Mouse (Mus musculus): ENCODE measurements at regions not wholly inside any gene's neighbourhood (a gene's known extent, or its start where the extent isn't known, plus 50 kb on each side); places are given as distances from the start of the nearest gene placed in this dataset.
A peak's percentile ranks its signal among the peaks of the same experiment; 100 is the strongest.

DNA sequence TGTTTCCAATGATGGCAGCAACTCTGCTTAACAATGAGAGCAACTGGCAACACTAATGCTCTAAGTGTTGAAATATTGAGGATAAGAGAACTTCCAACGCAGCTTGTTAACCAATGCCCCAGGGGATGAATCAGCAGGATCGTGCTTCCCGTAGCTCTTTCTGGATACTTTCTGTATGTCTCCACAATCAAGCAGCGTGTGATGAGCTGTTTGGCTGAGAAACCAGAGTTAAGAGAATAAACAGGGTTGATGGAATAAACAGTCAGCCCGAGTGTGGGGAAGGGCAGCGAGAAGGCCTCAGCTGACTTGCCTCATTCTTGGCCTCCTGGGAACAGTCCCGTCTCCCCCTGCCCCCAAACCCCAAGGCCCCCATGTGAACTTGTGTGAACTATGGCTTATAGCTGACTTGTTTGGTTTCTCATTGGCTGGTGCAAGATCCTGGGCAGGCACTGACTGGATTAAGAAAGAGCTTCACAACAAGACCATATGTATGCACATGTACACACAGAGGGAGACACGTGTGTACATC, 264.6 kb upstream of the Rnaseh2b start:
- Histone ChIP-seq H3K4me1 (no peaks in the 10 kb centered on the region), H3K27ac (no peak overlapping the region), H3K27me3 (no peaks in the 10 kb centered on the region), H3K9me3 (no peaks in the 10 kb centered on the region), H3K9ac (no peak overlapping the region), H3K4me3 (no peak overlapping the region), H3K36me3 (no peaks in the 10 kb centered on the region), H3K4me2 (no peak overlapping the region)
- ATAC-seq (ENCODE audit: insufficient number of reproducible peaks, low FRiP score, low TSS enrichment, low read depth): no peak
- 61% methylated on average over 8 of the region's 8 CpGs for WGBS

DNA sequence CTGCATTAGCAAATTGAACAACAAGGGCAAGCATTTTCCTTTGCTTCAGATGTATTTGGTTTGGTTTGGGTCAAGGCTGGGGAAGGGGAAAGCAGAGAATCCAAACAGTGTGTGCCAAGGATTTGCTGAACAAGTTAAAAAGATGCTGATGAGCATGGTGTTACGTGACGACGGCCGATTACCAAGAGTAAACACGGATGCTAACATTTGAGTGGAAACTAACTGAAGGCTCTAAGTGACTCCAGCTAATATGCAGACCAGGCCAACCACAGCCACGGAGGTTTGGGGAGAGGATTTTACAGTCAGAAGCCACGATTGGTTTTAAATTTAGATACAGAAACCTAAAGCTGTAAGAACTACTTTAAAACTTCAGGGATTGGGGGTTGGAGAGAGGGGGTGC, 262.3 kb upstream of the Rnaseh2b start:
- Histone ChIP-seq H3K36me3 (no peaks in the 10 kb centered on the region), H3K27ac (no peak overlapping the region), H3K4me1 (peaks cover 7% of the 10 kb centered on the region), H3K4me2 (no peak overlapping the region), H3K9me3 (no peaks in the 10 kb centered on the region), H3K27me3 (no peaks in the 10 kb centered on the region), H3K4me3 (no peak overlapping the region), H3K9ac (no peak overlapping the region)
- 61% methylated on average over 7 of the region's 7 CpGs for WGBS
- ATAC-seq (ENCODE audit: insufficient number of reproducible peaks, low FRiP score, low TSS enrichment, low read depth): no peak

DNA sequence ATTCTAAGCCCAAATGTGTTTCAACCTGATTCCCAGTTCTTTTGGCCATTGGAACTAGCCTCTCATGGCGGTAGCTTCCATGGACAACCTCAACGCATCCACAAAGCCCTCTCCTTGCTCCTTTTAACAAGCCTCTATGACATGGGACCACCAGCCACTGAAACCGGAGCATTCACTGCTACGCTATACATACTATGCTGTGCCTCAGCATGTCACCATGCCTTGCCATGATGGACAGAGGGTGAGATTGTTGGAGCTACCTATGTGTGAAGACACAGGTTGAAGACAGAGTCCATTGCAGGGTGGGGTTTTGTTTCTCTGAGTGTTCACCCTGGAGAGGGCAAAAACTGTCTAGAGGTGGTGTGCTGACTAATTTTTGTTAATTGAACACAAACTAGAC, 258.7 kb upstream of the Rnaseh2b start:
- WGBS: 96% methylated on average over 4 of the region's 4 CpGs
- Histone ChIP-seq H3K4me1 (peaks cover 13% of the 10 kb centered on the region), H3K9me3 (no peaks in the 10 kb centered on the region), H3K4me3 (no peak overlapping the region), H3K27me3 (no peaks in the 10 kb centered on the region), H3K9ac (no peak overlapping the region), H3K27ac (no peak overlapping the region), H3K36me3 (no peaks in the 10 kb centered on the region), H3K4me2 (no peak overlapping the region)
- no peak for ATAC-seq (ENCODE audit: insufficient number of reproducible peaks, low FRiP score, low TSS enrichment, low read depth)

DNA sequence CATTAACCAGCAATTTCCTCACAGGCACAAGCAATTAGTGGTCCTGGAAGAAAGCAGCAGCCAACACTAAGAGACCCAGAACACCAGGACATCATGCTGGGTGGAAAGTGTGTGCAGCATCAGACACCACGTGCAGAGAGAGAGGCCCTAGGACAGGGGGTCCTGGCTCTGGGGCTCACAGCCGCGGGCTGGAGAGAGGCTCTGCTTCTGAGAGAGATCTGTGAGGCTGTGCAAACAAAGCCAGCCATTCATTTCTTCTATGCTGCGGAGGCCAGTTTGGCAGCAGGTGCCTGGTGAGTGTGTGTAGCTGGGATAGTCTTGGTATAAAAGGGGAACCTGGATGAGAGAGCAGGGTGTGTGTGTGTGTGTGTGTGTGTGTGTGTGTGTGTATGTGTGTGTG, 257.7 kb upstream of the Rnaseh2b start:
- H3K36me3 ChIP-seq: no peaks in the 10 kb centered on the region
- peak overlapping the region; percentile 8; the same call in 1 of the 2 replicates for H3K27ac ChIP-seq
- peak; percentile 30; the same call in 1 of the 2 replicates for ATAC-seq (ENCODE audit: insufficient number of reproducible peaks, low FRiP score, low TSS enrichment, low read depth)
- H3K27me3 ChIP-seq: no peaks in the 10 kb centered on the region
- WGBS: 32% methylated on average over 4 of the region's 4 CpGs
- no peak overlapping the region for H3K4me2 ChIP-seq
- H3K9ac ChIP-seq: no peak overlapping the region
- peaks cover 13% of the 10 kb centered on the region for H3K4me1 ChIP-seq
- no peaks in the 10 kb centered on the region for H3K9me3 ChIP-seq
- no peak overlapping the region for H3K4me3 ChIP-seq

DNA sequence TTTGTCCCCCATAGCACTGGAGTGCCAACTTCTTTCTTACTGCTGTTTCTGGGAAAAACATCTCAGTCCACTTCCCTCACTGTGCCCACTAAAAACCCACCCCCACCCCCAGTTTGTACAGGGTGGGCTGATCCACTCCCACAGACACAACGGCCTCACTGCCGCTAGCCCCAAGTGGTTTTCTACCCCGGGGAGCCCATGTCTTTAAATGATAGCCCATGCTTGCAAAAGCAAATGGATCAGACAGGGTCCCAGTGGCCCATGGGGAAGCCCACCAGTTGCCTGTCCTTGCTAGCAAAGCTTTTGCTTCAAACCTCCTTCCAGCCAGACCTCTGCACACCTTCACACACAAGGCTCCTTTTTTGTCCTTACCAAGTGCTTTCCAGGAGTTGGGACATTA, 257.0 kb upstream of the Rnaseh2b start:
- ATAC-seq (ENCODE audit: insufficient number of reproducible peaks, low FRiP score, low TSS enrichment, low read depth): no peak
- no peak overlapping the region for H3K4me2 ChIP-seq
- no peaks in the 10 kb centered on the region for H3K36me3 ChIP-seq
- H3K4me3 ChIP-seq: no peak overlapping the region
- no peaks in the 10 kb centered on the region for H3K9me3 ChIP-seq
- peak overlapping the region; percentile 17; the same call in 1 of the 2 replicates for H3K27ac ChIP-seq
- no peak overlapping the region for H3K9ac ChIP-seq
- no peaks in the 10 kb centered on the region for H3K27me3 ChIP-seq
- WGBS: 72% methylated on average over 3 of the region's 3 CpGs
- H3K4me1 ChIP-seq: peaks cover 13% of the 10 kb centered on the region

DNA sequence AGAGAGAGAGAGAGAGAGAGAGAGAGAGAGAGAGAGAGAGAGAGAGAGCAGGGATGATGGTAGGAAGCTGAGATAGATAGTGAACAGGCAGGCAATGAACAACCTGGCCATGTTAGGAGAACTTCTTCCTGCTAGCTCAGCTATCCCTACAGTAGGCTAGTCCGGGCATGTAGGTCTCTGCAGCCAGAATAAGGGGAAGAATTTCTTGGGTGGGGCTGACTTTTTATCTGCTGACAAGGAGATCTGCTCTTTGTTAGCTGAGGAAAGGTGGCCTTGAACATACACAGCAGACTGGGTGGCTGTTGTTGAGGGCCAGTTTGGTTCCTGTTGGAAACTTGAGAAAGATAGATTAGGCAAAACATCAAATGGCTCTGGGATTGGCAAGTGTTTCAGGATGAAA, 254.9 kb upstream of the Rnaseh2b start:
- whole genome bisulfite sequencing: 64% methylated on average over 1 of the region's 1 CpGs
- no peak overlapping the region for H3K4me2 ChIP-seq
- H3K9ac ChIP-seq: no peak overlapping the region
- no peaks in the 10 kb centered on the region for H3K36me3 ChIP-seq
- no peak overlapping the region for H3K4me3 ChIP-seq
- peaks cover 13% of the 10 kb centered on the region for H3K4me1 ChIP-seq
- no peak for ATAC-seq (ENCODE audit: insufficient number of reproducible peaks, low FRiP score, low TSS enrichment, low read depth)
- H3K9me3 ChIP-seq: no peaks in the 10 kb centered on the region
- H3K27ac ChIP-seq: no peak overlapping the region
- H3K27me3 ChIP-seq: no peaks in the 10 kb centered on the region

DNA sequence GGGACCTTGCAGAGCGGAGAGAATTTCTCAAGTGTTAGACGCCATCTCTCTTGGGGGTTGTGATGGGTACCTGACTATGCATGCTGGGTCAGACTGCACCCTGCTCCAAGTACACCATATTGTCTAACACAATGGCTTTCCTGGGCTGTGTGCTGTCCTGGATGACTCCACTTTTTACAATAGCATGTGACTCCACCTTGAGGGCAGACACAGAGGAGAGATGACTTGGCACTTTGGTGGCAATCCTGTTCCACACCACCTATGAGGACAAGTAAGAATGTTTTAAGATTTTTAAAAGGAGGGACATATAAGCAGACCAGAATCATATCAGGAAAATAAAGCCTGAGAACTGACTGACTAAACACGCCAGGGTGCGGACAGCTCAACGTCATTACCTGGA, 254.5 kb upstream of the Rnaseh2b start:
- WGBS: 87% methylated on average over 5 of the region's 5 CpGs
- H3K27me3 ChIP-seq: no peaks in the 10 kb centered on the region
- ATAC-seq (ENCODE audit: insufficient number of reproducible peaks, low FRiP score, low TSS enrichment, low read depth): no peak

DNA sequence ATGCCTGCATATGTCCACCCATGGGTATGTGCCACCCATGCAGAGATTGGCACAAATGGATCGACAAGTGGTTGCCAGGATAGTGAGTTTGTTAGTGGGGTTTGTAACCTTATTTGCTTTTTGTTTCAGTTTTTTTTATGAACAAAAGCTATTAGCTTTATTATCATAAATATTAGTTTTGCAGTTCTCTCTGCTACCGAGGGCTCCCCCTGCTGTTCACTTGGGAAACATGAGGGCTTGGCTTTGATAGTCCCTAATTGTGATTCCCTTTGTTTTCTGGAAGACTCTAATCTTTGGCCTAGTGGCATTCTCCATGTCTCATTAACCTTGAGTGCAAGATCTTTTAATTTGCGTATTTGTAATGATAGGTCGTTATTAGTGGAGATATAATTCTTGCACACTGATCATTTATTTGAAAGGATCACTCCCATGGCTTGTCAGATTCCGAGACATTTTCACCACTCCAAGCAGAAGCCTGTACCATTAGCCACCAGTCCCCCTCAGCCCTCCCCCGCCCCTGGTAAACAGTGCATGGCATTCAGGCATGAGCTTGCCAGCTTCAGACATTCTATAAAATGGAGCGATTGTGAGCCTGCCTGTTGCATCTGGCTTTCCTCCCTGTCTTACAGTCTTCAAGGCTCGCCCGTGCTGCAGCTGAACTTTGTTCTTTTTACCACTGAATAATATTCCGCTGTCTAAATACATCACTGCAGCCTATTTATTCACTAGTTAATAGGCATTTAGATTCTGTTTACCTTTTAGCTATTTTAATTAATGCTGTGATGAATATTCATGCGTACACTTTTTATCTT, 249.9 kb upstream of the Rnaseh2b start:
- Histone ChIP-seq H3K27ac (no peak overlapping the region), H3K36me3 (no peaks in the 10 kb centered on the region), H3K4me2 (no peak overlapping the region), H3K9me3 (no peaks in the 10 kb centered on the region), H3K4me1 (no peaks in the 10 kb centered on the region), H3K4me3 (no peak overlapping the region), H3K9ac (no peak overlapping the region), H3K27me3 (no peaks in the 10 kb centered on the region)
- no peak for ATAC-seq (ENCODE audit: insufficient number of reproducible peaks, low FRiP score, low TSS enrichment, low read depth)
- 58% methylated on average over 11 of the region's 11 CpGs for WGBS

More for the DNA sequence above, 254.5 kb upstream of the Rnaseh2b start:
- Histone ChIP-seq H3K4me3 (no peak overlapping the region), H3K9me3 (no peaks in the 10 kb centered on the region), H3K4me1 (peaks cover 13% of the 10 kb centered on the region), H3K9ac (no peak overlapping the region), H3K27ac (no peak overlapping the region), H3K36me3 (no peaks in the 10 kb centered on the region), H3K4me2 (no peak overlapping the region)

DNA sequence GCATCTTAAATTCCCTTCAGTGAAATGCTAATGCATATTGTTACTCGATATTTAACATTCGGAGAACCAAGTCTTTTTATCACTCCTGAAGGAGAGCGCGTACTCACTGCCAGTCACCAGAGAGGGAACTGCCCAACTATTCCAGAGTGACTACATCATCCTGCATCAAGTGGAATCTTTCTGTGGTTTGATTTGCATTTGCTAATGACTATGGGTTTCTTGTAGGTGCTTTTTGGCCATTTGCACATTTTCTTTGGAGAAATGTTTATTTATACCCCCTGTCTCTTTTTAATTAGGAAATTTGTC, 249.3 kb upstream of the Rnaseh2b start:
- H3K4me2 ChIP-seq: no peak overlapping the region
- no peak for ATAC-seq (ENCODE audit: insufficient number of reproducible peaks, low FRiP score, low TSS enrichment, low read depth)
- 82% methylated on average over 4 of the region's 4 CpGs for WGBS
- no peaks in the 10 kb centered on the region for H3K9me3 ChIP-seq
- H3K4me3 ChIP-seq: no peak overlapping the region
- H3K36me3 ChIP-seq: no peaks in the 10 kb centered on the region
- H3K9ac ChIP-seq: no peak overlapping the region
- no peak overlapping the region for H3K27ac ChIP-seq
- no peaks in the 10 kb centered on the region for H3K27me3 ChIP-seq
- H3K4me1 ChIP-seq: no peaks in the 10 kb centered on the region

DNA sequence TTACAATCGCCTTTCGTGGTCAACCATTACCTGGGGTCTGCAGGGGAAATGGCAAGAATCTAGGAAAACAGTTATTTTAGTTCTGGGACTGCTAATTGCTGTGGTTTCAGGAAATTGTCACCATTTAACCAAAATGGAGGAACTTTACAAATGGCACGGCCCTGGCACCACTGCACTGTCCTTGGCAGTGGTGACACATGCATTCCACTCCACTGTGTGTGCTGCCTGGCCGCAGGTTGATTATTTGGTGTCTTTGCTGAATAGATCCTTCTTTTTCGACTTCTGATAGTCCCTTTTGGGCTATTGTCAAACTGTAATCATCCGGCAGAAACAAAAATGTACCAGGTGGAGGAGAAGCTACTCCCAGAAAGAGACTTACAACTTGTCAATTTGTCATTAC, 241.4 kb upstream of the Rnaseh2b start:
- no peaks in the 10 kb centered on the region for H3K36me3 ChIP-seq
- 78% methylated on average over 6 of the region's 6 CpGs for WGBS
- H3K27ac ChIP-seq: peak overlapping the region; percentile 43; the same call in 1 of the 2 replicates
- peaks cover 11% of the 10 kb centered on the region for H3K4me1 ChIP-seq
- H3K4me2 ChIP-seq: no peak overlapping the region
- no peaks in the 10 kb centered on the region for H3K27me3 ChIP-seq
- 0 out of 2 replicates have a peak, but pooled peaks cover 6% of the 10 kb centered on the region for H3K9me3 ChIP-seq
- H3K9ac ChIP-seq: no peak overlapping the region
- H3K4me3 ChIP-seq: no peak overlapping the region
- ATAC-seq (ENCODE audit: insufficient number of reproducible peaks, low FRiP score, low TSS enrichment, low read depth): no peak

DNA sequence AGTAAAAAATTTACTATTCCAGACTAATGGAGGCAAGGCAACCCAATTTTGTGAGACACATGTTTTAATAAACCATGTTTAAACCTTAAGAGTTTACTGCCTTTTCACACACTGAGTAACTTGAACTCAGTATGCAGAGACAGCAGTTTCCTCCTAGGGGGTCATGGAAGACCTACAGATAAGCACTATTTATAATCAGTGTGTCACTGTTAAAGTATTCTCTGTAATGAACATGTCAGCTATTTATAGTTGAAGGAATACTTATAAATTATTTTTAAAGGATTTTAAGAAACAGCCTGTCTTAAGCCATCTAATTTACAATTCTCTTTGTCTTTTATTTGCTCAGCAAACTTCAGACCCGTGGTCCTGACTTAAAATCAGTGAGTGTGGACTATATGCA, 240.5 kb upstream of the Rnaseh2b start:
- Histone ChIP-seq H3K4me3 (no peak overlapping the region), H3K27ac (peak overlapping the region; percentile 85), H3K27me3 (no peaks in the 10 kb centered on the region), H3K9me3 (0 out of 2 replicates have a peak, but pooled peaks cover 6% of the 10 kb centered on the region), H3K4me2 (no peak overlapping the region), H3K36me3 (no peaks in the 10 kb centered on the region), H3K9ac (no peak overlapping the region), H3K4me1 (peaks cover 11% of the 10 kb centered on the region)
- WGBS: 21% methylated on average over 1 of the region's 1 CpGs
- ATAC-seq (ENCODE audit: insufficient number of reproducible peaks, low FRiP score, low TSS enrichment, low read depth): no peak

DNA sequence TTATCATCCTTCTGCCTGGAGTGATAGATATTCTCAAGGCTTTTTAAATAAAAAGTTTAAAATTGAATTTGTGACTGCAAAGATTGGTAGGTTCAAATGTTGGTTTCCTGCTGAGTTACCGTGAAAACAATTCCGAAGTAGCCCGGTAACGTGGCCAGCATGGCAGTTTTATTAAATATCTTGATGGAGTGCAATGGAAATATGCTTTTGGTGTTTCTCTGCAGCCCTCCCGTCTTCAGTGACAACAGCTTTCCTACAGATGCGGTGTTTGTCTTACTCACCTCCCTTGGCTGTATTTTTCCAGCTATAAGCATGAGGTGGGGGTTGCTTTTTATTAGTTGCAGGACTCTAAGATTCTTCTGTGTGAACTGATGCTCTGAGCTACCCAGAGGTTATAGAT, 239.4 kb upstream of the Rnaseh2b start:
- Histone ChIP-seq H3K4me3 (no peak overlapping the region), H3K9me3 (0 out of 2 replicates have a peak, but pooled peaks cover 6% of the 10 kb centered on the region), H3K4me2 (0 out of 2 replicates have a peak overlapping the region, but pooled peaks have one; percentile 10), H3K27ac (peak overlapping the region; percentile 85), H3K9ac (no peak overlapping the region), H3K27me3 (no peaks in the 10 kb centered on the region), H3K4me1 (peaks cover 11% of the 10 kb centered on the region), H3K36me3 (no peaks in the 10 kb centered on the region)
- peak; percentile 24; the same call in 1 of the 2 replicates for ATAC-seq (ENCODE audit: insufficient number of reproducible peaks, low FRiP score, low TSS enrichment, low read depth)
- WGBS: 35% methylated on average over 6 of the region's 6 CpGs

Measured in limb, embryonic 15.5 days (tissue).